Mouse (Mus musculus) CH12.LX (cell line): ENCODE data around the gene Cks2. TPM values are rescaled to one million over a fixed set of nuclear protein-coding genes. Genes with fewer than 3 reads are reported as not detected.
A peak's percentile ranks its signal among the peaks of the same experiment; 100 is the strongest.

Experiments used
- DNase-seq: peaks from one replicate; pipeline ENCODE4 v3.0.0-alpha.2; 2013; ENCODE audit errors: extremely low read depth
- H3K27ac ChIP-seq: 2 replicates; pipeline ENCODE4 v1.5.1; 2012; ENCODE audit warnings: low read depth, mild to moderate bottlenecking, control low read depth, moderate library complexity; ENCODE audit not compliant: insufficient read depth
- H3K27me3 ChIP-seq: replicated peaks from 2 replicates; pipeline ENCODE3; 2012; ENCODE audit warnings: inconsistent platforms
- H3K36me3 ChIP-seq, 2 experiments: replicated peaks in 1 of 2; 2 replicates each; pipeline versions ENCODE3 to v1.6.1; 2012; ENCODE audit warnings: inconsistent platforms in 1 of 2, low read length in 1 of 2, mild to moderate bottlenecking in 1 of 2, mixed read lengths in 1 of 2, moderate library complexity in 1 of 2; ENCODE audit not compliant: control insufficient read depth in 1 of 2, insufficient read depth in 1 of 2
- H3K4me1 ChIP-seq, 2 experiments: 2 replicates each; pipeline ENCODE4 v1.6.1; 2012; ENCODE audit warnings: inconsistent platforms in 1 of 2, moderate library complexity in 1 of 2; ENCODE audit not compliant: insufficient read depth in 2 of 2, control insufficient read depth in 1 of 2
- H3K4me2 ChIP-seq: 2 replicates; pipeline ENCODE4 v1.6.1; 2012; ENCODE audit warnings: low read depth, mild to moderate bottlenecking, control low read depth; ENCODE audit not compliant: poor library complexity, insufficient read depth, severe bottlenecking
- H3K4me3 ChIP-seq, 3 experiments: fragments of 150-350 bp in 1 of 3; sonication (generic) in 1 of 3; replicated peaks in 1 of 3; 2 replicates each; pipeline versions ENCODE3 to v1.5.1; 2011 to 2012; ENCODE audit warnings: low read depth in 2 of 3, low read length in 2 of 3, mild to moderate bottlenecking in 2 of 3, moderate library complexity in 2 of 3, control low read depth in 1 of 3, improper control_type of control experiment in 1 of 3, inconsistent platforms in 1 of 3, mixed read lengths in 1 of 3; ENCODE audit not compliant: poor library complexity in 1 of 3
- H3K79me2 ChIP-seq: replicated peaks from 2 replicates; pipeline ENCODE4 v1.6.1; 2012; ENCODE audit warnings: mild to moderate bottlenecking, moderate library complexity; ENCODE audit not compliant: control insufficient read depth, poor library complexity, insufficient read depth, severe bottlenecking; ENCODE audit errors: extremely low read depth
- H3K9ac ChIP-seq: 2 replicates; pipeline ENCODE4 v1.6.1; 2012; ENCODE audit warnings: low read depth, mild to moderate bottlenecking, control low read depth, moderate library complexity; ENCODE audit not compliant: insufficient read depth
- H3K9me3 ChIP-seq: replicated peaks from 2 replicates; pipeline ENCODE3; 2012; ENCODE audit warnings: low read length, inconsistent platforms, mixed read lengths
- CHD1 ChIP-seq: IDR thresholded peaks from 2 replicates; pipeline ENCODE4 v1.6.1; 2012; ENCODE audit warnings: low read depth, low read length, improper control_type of control experiment, inconsistent platforms
- CHD2 ChIP-seq: IDR thresholded peaks from 2 replicates; pipeline ENCODE4 v1.6.1; 2011; ENCODE audit warnings: low read length, improper control_type of control experiment
- E2F4 ChIP-seq: IDR thresholded peaks from 2 replicates; pipeline ENCODE4 v1.6.1; 2011; ENCODE audit warnings: low read depth, low read length, improper control_type of control experiment; ENCODE audit not compliant: insufficient replicate concordance
- ELF1 ChIP-seq: IDR thresholded peaks from 2 replicates; pipeline ENCODE4 v1.6.1; 2014; ENCODE audit warnings: low read depth, mild to moderate bottlenecking, inconsistent platforms, low read length, improper control_type of control experiment
- GABPA ChIP-seq: IDR thresholded peaks from 2 replicates; pipeline ENCODE4 v1.6.1; 2012; ENCODE audit warnings: low read depth, low read length, improper control_type of control experiment, inconsistent platforms; ENCODE audit not compliant: insufficient replicate concordance
- HCFC1 ChIP-seq: IDR thresholded peaks from 2 replicates; pipeline ENCODE4 v1.6.1; 2012; ENCODE audit warnings: low read depth, mild to moderate bottlenecking, inconsistent platforms, low read length, improper control_type of control experiment
- IRF4 ChIP-seq: IDR thresholded peaks from 2 replicates; pipeline ENCODE4 v1.6.1; 2014; ENCODE audit warnings: low read depth, mild to moderate bottlenecking, inconsistent platforms, low read length, improper control_type of control experiment
- KAT2A ChIP-seq: IDR thresholded peaks from 2 replicates; pipeline ENCODE4 v1.6.1; 2012; ENCODE audit warnings: low read length, improper control_type of control experiment, inconsistent platforms; ENCODE audit not compliant: insufficient replicate concordance
- MAX ChIP-seq: IDR thresholded peaks from 2 replicates; pipeline ENCODE4 v1.6.1; 2011; ENCODE audit warnings: low read length, improper control_type of control experiment
- MAZ ChIP-seq: IDR thresholded peaks from 2 replicates; pipeline ENCODE4 v1.6.1; 2012; ENCODE audit warnings: low read depth, mild to moderate bottlenecking, inconsistent platforms, low read length, improper control_type of control experiment, moderate library complexity
- MXI1 ChIP-seq: IDR thresholded peaks from 2 replicates; pipeline ENCODE4 v1.6.1; 2011; ENCODE audit warnings: mild to moderate bottlenecking, low read depth, low read length, improper control_type of control experiment
- MYC ChIP-seq: IDR thresholded peaks from 2 replicates; pipeline ENCODE4 v1.6.1; 2011; ENCODE audit warnings: low read depth, mild to moderate bottlenecking, improper control_type of control experiment, low read length
- RCOR1 ChIP-seq: conservative IDR thresholded peaks from 2 replicates; pipeline ENCODE4 v1.6.1; 2012; ENCODE audit warnings: low read depth, mild to moderate bottlenecking, inconsistent platforms, low read length, improper control_type of control experiment
- TCF12 ChIP-seq: IDR thresholded peaks from 2 replicates; pipeline ENCODE4 v1.6.1; 2014; ENCODE audit warnings: low read depth, mild to moderate bottlenecking, inconsistent platforms, low read length, improper control_type of control experiment
- ZC3H11A ChIP-seq: IDR thresholded peaks from 2 replicates; pipeline ENCODE4 v1.6.1; 2012; ENCODE audit warnings: low read depth, mild to moderate bottlenecking, inconsistent platforms, low read length, improper control_type of control experiment
- ZMIZ1 ChIP-seq: IDR thresholded peaks from 2 replicates; pipeline ENCODE4 v1.6.1; 2012; ENCODE audit warnings: low read depth, mild to moderate bottlenecking, inconsistent platforms, low read length, improper control_type of control experiment
- ZNF384 ChIP-seq: IDR thresholded peaks from 2 replicates; pipeline ENCODE4 v1.6.1; 2012; ENCODE audit warnings: low read depth, low read length, improper control_type of control experiment, inconsistent platforms
- dilution Hi-C: fragments of 300-500 bp; cut with MboI; formaldehyde crosslinking; loops from 2 replicates; pipeline ENCODE4 v1.14.3; 2020; ENCODE audit warnings: low sequenced_read_pairs; ENCODE audit not compliant: extremely low pct_unique_long_range_greater_than_20kb, extremely low pct_ligation_motif_present
- in situ Hi-C: fragments of 300-500 bp; cut with MboI; formaldehyde crosslinking; loops from 3 replicates; pipeline ENCODE4 v1.14.3; 2019; ENCODE audit warnings: low sequenced_read_pairs, low pct_ligation_motif_present, low pct_unique_long_range_greater_than_20kb, mixed read lengths
- polyA plus RNA-seq: library from polyadenylated mRNA; unstranded; fragments of >175 nt; gene quantifications from 2 replicates; pipeline ENCODE4 v1.2.1, GENCODE M21; 2012; ENCODE audit warnings: low read depth; ENCODE audit not compliant: insufficient read length
- total RNA-seq, 2 experiments: library from RNA; depleted of rRNA; stranded (reverse); fragments of 300-350 nt in 1 of 2; fragments of >200 nt in 1 of 2; gene quantifications; 2 replicates each; pipeline ENCODE4 v1.2.3; 2012 to 2014

The Cks2 gene
- total and polyA plus RNA-seq, 3 experiments: 142 to 465 (median 143) TPM

DNA sequence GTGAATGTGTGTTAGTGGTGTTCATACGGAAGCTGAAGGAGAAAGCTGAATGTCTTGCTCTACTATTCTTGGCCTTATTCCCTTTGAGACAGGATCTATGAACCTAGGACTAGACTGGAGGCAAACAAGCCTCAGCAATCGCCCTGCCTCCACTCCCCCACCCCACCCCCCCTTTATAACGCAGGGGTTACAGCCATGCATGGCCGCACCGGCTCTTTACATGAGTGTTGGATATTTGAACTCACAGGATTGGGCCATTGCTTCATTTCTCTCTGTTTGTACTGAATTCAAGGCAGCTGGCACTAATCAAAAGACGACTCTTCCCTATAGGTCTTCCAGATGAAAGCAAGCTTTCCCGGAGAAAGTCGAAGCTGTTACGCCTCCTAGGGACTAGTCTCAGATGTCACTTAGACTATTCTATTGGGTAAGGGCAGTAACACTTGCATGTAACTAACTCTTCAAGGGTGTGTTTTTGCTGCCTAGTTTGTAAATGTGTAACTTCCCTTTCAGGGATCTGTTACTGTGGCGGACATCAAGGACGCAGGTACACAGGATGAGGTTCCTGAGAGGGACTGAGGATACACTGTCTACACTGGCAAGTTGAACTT, 2.8 kb upstream of the Cks2 start:
- Histone ChIP-seq H3K9ac (no peak overlapping the region), H3K79me2 (peaks cover 15% of the 10 kb centered on the region), H3K4me3 (no peak overlapping the region), H3K4me2 (no peak overlapping the region), H3K4me1 (peaks cover 3 to 10% of the 10 kb centered on the region in 2 experiments; a peak in 3 of 4 replicates), H3K27ac (no peak overlapping the region), H3K27me3 (no peaks in the 10 kb centered on the region), H3K36me3 (no peaks in the 10 kb centered on the region), H3K9me3 (peaks cover 2% of the 10 kb centered on the region)
- no peak for DNase-seq
- TF ChIP-seq ZC3H11A (no peak), HCFC1 (no peak), KAT2A (no peak), MAZ (no peak), ELF1 (no peak), ZMIZ1 (no peak), GABPA (no peak), MXI1 (no peak), MAX (no peak), E2F4 (no peak), TCF12 (no peak), MYC (no peak)
- dilution Hi-C loops (no loop called here), in situ Hi-C loops (no loop called here)

DNA sequence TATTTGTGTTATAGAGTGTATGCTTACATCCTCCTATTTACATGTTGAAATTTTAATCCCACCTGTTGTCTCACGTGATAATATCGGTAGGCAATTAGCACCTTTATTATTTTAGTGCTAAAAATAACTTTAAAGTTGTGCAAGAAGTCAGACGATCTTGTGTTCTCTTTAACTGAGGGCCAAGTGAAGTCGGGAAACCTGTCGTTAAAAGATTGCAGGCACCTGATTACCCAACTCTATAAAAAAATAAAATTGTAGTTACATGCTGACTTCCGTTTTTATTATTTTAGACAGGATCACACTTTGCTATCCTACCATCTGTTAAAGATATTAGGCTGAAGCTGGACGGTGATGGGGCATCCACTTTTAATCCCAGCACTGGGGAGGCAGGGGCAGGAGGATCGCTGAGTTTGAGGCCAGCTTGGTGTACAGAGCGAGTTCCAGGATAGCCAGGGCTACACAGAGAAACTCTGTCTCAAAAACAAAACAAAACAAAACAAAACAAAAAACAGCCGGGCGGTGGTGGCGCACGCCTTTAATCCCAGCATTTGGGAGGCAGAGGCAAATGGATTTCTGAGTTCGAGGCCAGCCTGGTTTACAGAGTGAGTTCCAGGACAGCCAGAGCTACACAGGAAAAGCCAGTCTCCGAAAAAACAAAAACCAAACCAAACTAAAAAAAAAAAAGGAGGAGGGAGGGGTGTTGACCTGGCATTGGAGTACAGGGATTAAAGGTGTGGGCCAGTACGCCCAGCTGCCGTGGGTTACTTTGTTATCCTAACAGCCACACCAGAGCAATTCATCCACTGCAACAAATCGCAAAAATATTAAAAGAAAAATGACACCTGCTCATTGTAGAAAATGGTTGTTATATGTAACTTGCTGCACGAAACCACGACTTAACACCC, 856 bp upstream of the Cks2 start:
- dilution Hi-C loops (no loop called here), in situ Hi-C loops (no loop called here)
- peaks cover 3 to 17% of the 10 kb centered on the region in 2 experiments; a peak in 3 of 4 replicates for H3K4me1 ChIP-seq
- peak overlapping the region; percentile 32 for H3K27ac ChIP-seq
- peak overlapping the region; percentile 50 to 75 (median 64) for H3K4me3 ChIP-seq
- peaks cover 31% of the 10 kb centered on the region for H3K79me2 ChIP-seq
- DNase-seq: no peak
- no peaks in the 10 kb centered on the region for H3K27me3 ChIP-seq
- peaks cover 2% of the 10 kb centered on the region for H3K9me3 ChIP-seq
- peak overlapping the region; percentile 76 for H3K9ac ChIP-seq
- H3K36me3 ChIP-seq: peaks cover 0 to under 1% of the 10 kb centered on the region in 2 experiments
- TF ChIP-seq E2F4 (no peak), CHD2 (no peak), ZNF384 (no peak), IRF4 (no peak), ZMIZ1 (no peak), RCOR1 (no peak), CHD1 (0 out of 2 replicates have a peak, but pooled peaks have one; percentile 7), MXI1 (no peak)
- peak overlapping the region; percentile 72 for H3K4me2 ChIP-seq
